22 mouse cellular contexts compared by ENCODE assay signal in the genomic region with DNA sequence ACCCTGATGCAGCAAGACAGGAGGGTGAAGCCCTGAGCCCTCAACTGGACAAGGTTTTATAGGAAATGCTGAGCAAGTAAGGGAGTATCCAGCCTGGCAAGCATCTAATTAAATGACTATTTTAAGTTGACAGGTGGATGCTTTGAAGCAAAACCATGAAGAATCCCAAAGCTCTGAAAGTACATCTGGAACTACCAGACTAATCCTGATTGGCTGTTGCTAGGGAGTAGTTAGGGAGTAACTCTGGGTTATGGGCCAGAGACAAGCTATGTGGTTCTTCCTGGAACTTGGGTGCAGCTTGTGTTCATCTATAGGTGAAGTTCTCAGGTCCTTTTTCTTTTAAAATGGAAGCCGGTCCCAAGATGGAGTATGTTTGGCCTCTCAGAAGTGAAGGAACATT.
DNase-seq lines count a peak whose midpoint lies in the region; ATAC-seq lines count a peak whose summit lies in the region.
"Had no signal": no experiment of that assay in that cellular context is flagged by ENCODE, and none has a peak within 500 bp of the region (broad histone marks: within the 10 kb centered on the region; RNA-seq: fewer than 3 reads in every experiment).

No protein-coding gene starts in this region.

- no peaks in the 10 kb centered on the region for H3K36me3 ChIP-seq in kidney, embryonic 14.5 days (ENCODE audit: control insufficient read depth, insufficient read depth, low read length)
- no peaks in the 10 kb centered on the region for H3K36me3 ChIP-seq in kidney, embryonic 16.5 days (ENCODE audit: insufficient read depth, low read length)
- H3K36me3 ChIP-seq: embryonic facial prominence, embryonic 13.5 days; embryonic facial prominence, embryonic 15.5 days; forebrain, embryonic 10.5 days; forebrain, embryonic 12.5 days had no signal

- WGBS in kidney, embryonic 14.5 days, result 95% methylated on average over 1 of the region's 1 CpGs
- 97% methylated on average over 1 of the region's 1 CpGs for WGBS in kidney, embryonic 16.5 days

- no peaks in the 10 kb centered on the region for H3K4me1 ChIP-seq in kidney, embryonic 14.5 days (ENCODE audit: control insufficient read depth, insufficient read depth, low read length)
- no peaks in the 10 kb centered on the region for H3K4me1 ChIP-seq in kidney, embryonic 16.5 days (ENCODE audit: insufficient read depth, low read length)
- H3K4me1 ChIP-seq: embryonic facial prominence, embryonic 13.5 days; embryonic facial prominence, embryonic 15.5 days; forebrain, embryonic 10.5 days; forebrain, embryonic 12.5 days had no signal

- no peak for DNase-seq in kidney, postnatal 25 days
- DNase-seq in kidney, postnatal 36 days, result no peak
- DNase-seq in A20 (ENCODE audit: low read depth, low spot score), result peak; percentile 69
- DNase-seq: adrenal gland, adult 2 months; adrenal gland, postnatal 10 days; adrenal gland, postnatal 25 days; cerebellum, adult 11 months; cerebellum, adult 18-20 months; cerebellum, adult 8-10 months; cerebellum, adult 9-11 months; cerebellum, postnatal 14 days; cerebellum, postnatal 36 days; embryo, embryonic 11 days had no signal

- H3K27ac ChIP-seq in kidney, embryonic 14.5 days (ENCODE audit: low read depth, low read length), result no peak overlapping the region
- H3K27ac ChIP-seq in kidney, embryonic 16.5 days (ENCODE audit: low read length), result no peak overlapping the region
- H3K27ac ChIP-seq: embryonic facial prominence, embryonic 13.5 days; embryonic facial prominence, embryonic 15.5 days; forebrain, embryonic 10.5 days; forebrain, embryonic 12.5 days had no signal

- no peak overlapping the region for H3K4me2 ChIP-seq in kidney, embryonic 14.5 days (replicated peaks; ENCODE audit: low read depth, low read length)
- no peak overlapping the region for H3K4me2 ChIP-seq in kidney, embryonic 16.5 days (replicated peaks; ENCODE audit: low read depth, low read length)
- H3K4me2 ChIP-seq: embryonic facial prominence, embryonic 13.5 days; embryonic facial prominence, embryonic 15.5 days; forebrain, embryonic 12.5 days had no signal

- no peak overlapping the region for H3K4me3 ChIP-seq in kidney, embryonic 14.5 days (ENCODE audit: low read length)
- H3K4me3 ChIP-seq in kidney, embryonic 16.5 days (ENCODE audit: low read length), result no peak overlapping the region
- H3K4me3 ChIP-seq: embryonic facial prominence, embryonic 13.5 days; embryonic facial prominence, embryonic 15.5 days; erythroblast, embryonic 14.5 days; forebrain, embryonic 10.5 days; forebrain, embryonic 12.5 days had no signal

- H3K9ac ChIP-seq in kidney, embryonic 14.5 days (ENCODE audit: low read depth, low read length), result no peak overlapping the region
- H3K9ac ChIP-seq in kidney, embryonic 16.5 days (replicated peaks; ENCODE audit: low read length), result no peak overlapping the region
- H3K9ac ChIP-seq: embryonic facial prominence, embryonic 13.5 days; embryonic facial prominence, embryonic 15.5 days; forebrain, embryonic 12.5 days had no signal

- H3K27me3 ChIP-seq in kidney, embryonic 14.5 days (ENCODE audit: control insufficient read depth, insufficient read depth, low read length), result no peaks in the 10 kb centered on the region
- H3K27me3 ChIP-seq in kidney, embryonic 16.5 days (ENCODE audit: insufficient read depth, low read length), result no peaks in the 10 kb centered on the region
- H3K27me3 ChIP-seq: embryonic facial prominence, embryonic 13.5 days; embryonic facial prominence, embryonic 15.5 days; forebrain, embryonic 12.5 days had no signal

- no peaks in the 10 kb centered on the region for H3K9me3 ChIP-seq in kidney, embryonic 14.5 days (ENCODE audit: control insufficient read depth, low read length)
- no peaks in the 10 kb centered on the region for H3K9me3 ChIP-seq in kidney, embryonic 16.5 days (ENCODE audit: low read length)
- H3K9me3 ChIP-seq: embryonic facial prominence, embryonic 13.5 days; embryonic facial prominence, embryonic 15.5 days; forebrain, embryonic 10.5 days; forebrain, embryonic 12.5 days had no signal

- peak; percentile 32; the same call in 1 of the 2 replicates for ATAC-seq in kidney, embryonic 14.5 days (ENCODE audit: low FRiP score, low TSS enrichment)
- ATAC-seq in kidney, embryonic 16.5 days (ENCODE audit: low FRiP score, low TSS enrichment), result peak; percentile 61; the same call in 1 of the 2 replicates
- ATAC-seq: forebrain, embryonic 14.5 days; forebrain, embryonic 16.5 days had no signal
